Mouse (Mus musculus) hindbrain, postnatal 0 days (tissue): ENCODE data around the gene Nostrin. TPM values are rescaled to one million over a fixed set of nuclear protein-coding genes. Genes with fewer than 3 reads are reported as not detected.

ENCODE experiments used
- ATAC-seq: fragments of 200-750 bp; cut with Nextera tagmentation; 2 replicates; pipeline ENCODE4 v1.8.0; 2017; ENCODE audit warnings: mild to moderate bottlenecking, moderate TSS enrichment, moderate library complexity
- DNase-seq: peaks from one replicate; pipeline ENCODE4 v3.0.0-alpha.2; 2015; ENCODE audit warnings: low spot score
- H3K27ac ChIP-seq: fragments of 300-500 bp; sonication (generic); 2 replicates; pipeline ENCODE4 v1.5.1; 2014; ENCODE audit warnings: mild to moderate bottlenecking
- H3K27me3 ChIP-seq: fragments of 300-500 bp; sonication (generic); 2 replicates; pipeline ENCODE4 v1.6.1; 2014; ENCODE audit warnings: low read length, mixed read lengths; ENCODE audit not compliant: insufficient read depth
- H3K36me3 ChIP-seq: fragments of 300-500 bp; sonication (generic); 2 replicates; pipeline ENCODE4 v1.6.1; 2014; ENCODE audit warnings: low read length, mixed read lengths; ENCODE audit not compliant: insufficient read depth
- H3K4me1 ChIP-seq: fragments of 300-500 bp; sonication (generic); 2 replicates; pipeline ENCODE4 v1.6.1; 2014; ENCODE audit warnings: antibody characterized with exemption, low read length, mixed read lengths; ENCODE audit not compliant: insufficient read depth
- H3K4me2 ChIP-seq: fragments of 300-500 bp; sonication (generic); 2 replicates; pipeline ENCODE4 v1.6.1; 2014; ENCODE audit warnings: low read depth, mild to moderate bottlenecking, low read length, moderate library complexity, mixed read lengths
- H3K4me3 ChIP-seq: fragments of 300-500 bp; sonication (generic); 2 replicates; pipeline ENCODE4 v1.5.1; 2014; ENCODE audit warnings: low read length
- H3K9ac ChIP-seq: fragments of 300-500 bp; sonication (generic); replicated peaks from 2 replicates; pipeline ENCODE4 v1.6.1; 2014; ENCODE audit warnings: mild to moderate bottlenecking, low read length, moderate library complexity, mixed read lengths
- H3K9me3 ChIP-seq: fragments of 300-500 bp; sonication (generic); 2 replicates; pipeline ENCODE4 v1.6.1; 2016; ENCODE audit warnings: low read length, mixed read lengths
- CTCF ChIP-seq: IDR thresholded peaks from 2 replicates; pipeline ENCODE4 v1.5.1; 2016; ENCODE audit warnings: antibody characterized with exemption, control low read depth, low read depth
- WGBS: fragments of 180-500 bp; shearing (Covaris S2); extraction: QIAGEN DNeasy Blood & Tissue Kit; methylation state at CpG from one replicate; pipeline ENCODE4 v1.1.7; 2014; 5-methylcytosine and 5-hydroxymethylcytosine counted together
- polyA plus RNA-seq: library from polyadenylated mRNA; unstranded; fragments of >200 nt; fragmentation: Nextera tagmentation; extraction: Ambion mirVana; gene quantifications from 2 replicates; pipeline ENCODE4 v1.2.1, GENCODE M21; 2015
- total RNA-seq: library from RNA; depleted of rRNA; stranded (reverse); fragments of >200 nt; gene quantifications from 2 replicates; pipeline ENCODE4 v1.2.3, GENCODE M21; 2014

Nostrin gene
- total and polyA plus RNA-seq, 2 experiments from 2014 or later = 1.9 to 2.3 TPM

- H3K9ac ChIP-seq = no peak overlapping the region
- peak overlapping the region; percentile 81; the same call in 1 of the 2 replicates for H3K4me3 ChIP-seq
- no peaks in the 10 kb centered on the region for H3K27me3 ChIP-seq
- no peak overlapping the region for H3K27ac ChIP-seq
- 23% methylated on average over 7 of the region's 7 CpGs for WGBS
- TF ChIP-seq CTCF = no peak
- DNase-seq = no peak
- peaks cover 5% of the 10 kb centered on the region; the same call in 1 of the 2 replicates for H3K4me1 ChIP-seq
- peak overlapping the region; percentile 41; the same call in 1 of the 2 replicates for H3K4me2 ChIP-seq
- H3K9me3 ChIP-seq = no peaks in the 10 kb centered on the region
- ATAC-seq = no peak
- no peaks in the 10 kb centered on the region for H3K36me3 ChIP-seq
These were observed 70.9 kb downstream of the Nostrin start for GRCm38 (mm10) chr2:69206523-69206922.

- ATAC-seq (no peak), DNase-seq (no peak)
- Histone ChIP-seq H3K27ac (no peak overlapping the region), H3K4me3 (no peak overlapping the region), H3K9me3 (no peaks in the 10 kb centered on the region), H3K27me3 (no peaks in the 10 kb centered on the region), H3K9ac (no peak overlapping the region), H3K4me2 (no peak overlapping the region), H3K4me1 (peaks cover 5% of the 10 kb centered on the region; the same call in 1 of the 2 replicates), H3K36me3 (no peaks in the 10 kb centered on the region)
- WGBS = 89% methylated on average over 3 of the region's 3 CpGs
- TF ChIP-seq CTCF = no peak
These were observed 74.1 kb downstream of the Nostrin start for GRCm38 (mm10) chr2:69209684-69210083.

- Histone ChIP-seq H3K9me3 (no peaks in the 10 kb centered on the region), H3K4me2 (no peak within 1 kb of the TSS), H3K27me3 (no peaks in the 10 kb centered on the region), H3K36me3 (no peaks in the 10 kb centered on the region), H3K27ac (no peak within 1 kb of the TSS), H3K4me3 (no peak within 1 kb of the TSS), H3K4me1 (no peaks in the 10 kb centered on the region), H3K9ac (no peak within 1 kb of the TSS)
- 83% methylated on average over 7 of the region's 7 CpGs for WGBS
- TF ChIP-seq CTCF = no peak
- ATAC-seq (no peak), DNase-seq (no peak)
These were observed 75.2 kb downstream of the Nostrin start, which contains the start of gene G6pc2 for GRCm38 (mm10) chr2:69210773-69211172. Gene G6pc2, plus strand, starts transcription at chr2:69211073.

GRCm38 (mm10) chr2:69212652-69213051 lies 77.1 kb downstream of the Nostrin start:
- no peak overlapping the region for H3K9ac ChIP-seq
- no peaks in the 10 kb centered on the region for H3K4me1 ChIP-seq
- H3K9me3 ChIP-seq = no peaks in the 10 kb centered on the region
- no peak overlapping the region for H3K4me3 ChIP-seq
- no peak for ATAC-seq
- no peak for DNase-seq
- H3K4me2 ChIP-seq = no peak overlapping the region
- no peaks in the 10 kb centered on the region for H3K36me3 ChIP-seq
- WGBS = 59% methylated on average over 10 of the region's 10 CpGs
- no peaks in the 10 kb centered on the region for H3K27me3 ChIP-seq
- no peak overlapping the region for H3K27ac ChIP-seq
- TF ChIP-seq CTCF = no peak

- DNase-seq = peak; percentile 37
- no peak for ATAC-seq
- no peaks in the 10 kb centered on the region for H3K9me3 ChIP-seq
- H3K36me3 ChIP-seq = no peaks in the 10 kb centered on the region
- no peak for TF ChIP-seq CTCF
- WGBS = 60% methylated on average over 7 of the region's 7 CpGs
- H3K9ac ChIP-seq = no peak overlapping the region
- no peak overlapping the region for H3K4me3 ChIP-seq
- H3K27ac ChIP-seq = no peak overlapping the region
- H3K4me1 ChIP-seq = no peaks in the 10 kb centered on the region
- H3K4me2 ChIP-seq = no peak overlapping the region
- no peaks in the 10 kb centered on the region for H3K27me3 ChIP-seq
These were observed 79.6 kb downstream of the Nostrin start for GRCm38 (mm10) chr2:69215242-69215641.

- WGBS = 33% methylated on average over 5 of the region's 5 CpGs
- Histone ChIP-seq H3K4me2 (no peak overlapping the region), H3K27ac (no peak overlapping the region), H3K9me3 (no peaks in the 10 kb centered on the region), H3K27me3 (no peaks in the 10 kb centered on the region), H3K36me3 (no peaks in the 10 kb centered on the region), H3K4me1 (no peaks in the 10 kb centered on the region), H3K4me3 (no peak overlapping the region), H3K9ac (no peak overlapping the region)
- DNase-seq (no peak), ATAC-seq (no peak)
- no peak for TF ChIP-seq CTCF
These were observed 86.3 kb downstream of the Nostrin start for GRCm38 (mm10) chr2:69221868-69222416.

GRCm38 (mm10) chr2:69222815-69223214 lies 87.2 kb downstream of the Nostrin start:
- Histone ChIP-seq H3K27ac (no peak overlapping the region), H3K4me2 (no peak overlapping the region), H3K4me3 (no peak overlapping the region), H3K36me3 (no peaks in the 10 kb centered on the region), H3K4me1 (no peaks in the 10 kb centered on the region), H3K9ac (no peak overlapping the region), H3K9me3 (no peaks in the 10 kb centered on the region), H3K27me3 (no peaks in the 10 kb centered on the region)
- no peak for TF ChIP-seq CTCF
- no peak for DNase-seq
- 60% methylated on average over 10 of the region's 10 CpGs for WGBS
- no peak for ATAC-seq
